Mouse (Mus musculus) midbrain, embryonic 16.5 days (tissue): ENCODE measurements around the gene Myo19. TPM values are rescaled to one million over a fixed set of nuclear protein-coding genes. Genes with fewer than 3 reads are reported as not detected.
"Not testable (repeated sequence)": the region's sequence is repeated elsewhere in the genome, so short reads cannot be mapped to it uniquely, and the experiment has no call there.

ENCODE experiments used
- ATAC-seq: fragments of 200-750 bp; cut with Nextera tagmentation; 2 replicates; pipeline ENCODE4 v1.8.0; 2017; ENCODE audit warnings: moderate TSS enrichment
- H3K27ac ChIP-seq: fragments of 300-500 bp; sonication (generic); 2 replicates; pipeline ENCODE4 v1.5.1; 2014; ENCODE audit warnings: mild to moderate bottlenecking, low read length, mixed read lengths
- H3K27me3 ChIP-seq: fragments of 300-500 bp; sonication (generic); 2 replicates; pipeline ENCODE4 v1.6.1; 2014; ENCODE audit warnings: low read depth, low read length, mixed read lengths; ENCODE audit not compliant: control insufficient read depth, insufficient read depth
- H3K36me3 ChIP-seq: fragments of 300-500 bp; sonication (generic); 2 replicates; pipeline ENCODE4 v1.6.1; 2014; ENCODE audit warnings: mild to moderate bottlenecking, low read length, moderate library complexity, mixed read lengths; ENCODE audit not compliant: control insufficient read depth, insufficient read depth
- H3K4me1 ChIP-seq: fragments of 300-500 bp; sonication (generic); 2 replicates; pipeline ENCODE4 v1.6.1; 2014; ENCODE audit warnings: mild to moderate bottlenecking, low read length, mixed read lengths; ENCODE audit not compliant: control insufficient read depth, insufficient read depth
- H3K4me2 ChIP-seq: fragments of 300-500 bp; sonication (generic); 2 replicates; pipeline ENCODE4 v1.6.1; 2014; ENCODE audit warnings: mild to moderate bottlenecking, low read length, mixed read lengths
- H3K4me3 ChIP-seq: fragments of 300-500 bp; sonication (generic); 2 replicates; pipeline ENCODE4 v1.5.1; 2014; ENCODE audit warnings: low read depth, mild to moderate bottlenecking, low read length, moderate library complexity, mixed read lengths
- H3K9ac ChIP-seq: fragments of 300-500 bp; sonication (generic); 2 replicates; pipeline ENCODE4 v1.6.1; 2014; ENCODE audit warnings: low read depth, low read length, mixed read lengths
- H3K9me3 ChIP-seq: fragments of 300-500 bp; sonication (generic); replicated peaks from 2 replicates; pipeline ENCODE4 v1.6.1; 2014; ENCODE audit warnings: mild to moderate bottlenecking, low read length, mixed read lengths; ENCODE audit not compliant: control insufficient read depth, poor library complexity, severe bottlenecking
- WGBS: fragments of 180-500 bp; shearing (Covaris S2); extraction: QIAGEN DNeasy Blood & Tissue Kit; methylation state at CpG from one replicate; pipeline ENCODE4 v1.1.7; 2014; 5-methylcytosine and 5-hydroxymethylcytosine counted together
- polyA plus RNA-seq: library from polyadenylated mRNA; unstranded; fragments of >200 nt; fragmentation: Nextera tagmentation; extraction: Ambion mirVana; gene quantifications from 2 replicates; pipeline ENCODE4 v1.2.1, GENCODE M21; 2015

Gene Myo19
- polyA plus RNA-seq, 1 experiment from 2014 or later: 5.3 TPM

DNA sequence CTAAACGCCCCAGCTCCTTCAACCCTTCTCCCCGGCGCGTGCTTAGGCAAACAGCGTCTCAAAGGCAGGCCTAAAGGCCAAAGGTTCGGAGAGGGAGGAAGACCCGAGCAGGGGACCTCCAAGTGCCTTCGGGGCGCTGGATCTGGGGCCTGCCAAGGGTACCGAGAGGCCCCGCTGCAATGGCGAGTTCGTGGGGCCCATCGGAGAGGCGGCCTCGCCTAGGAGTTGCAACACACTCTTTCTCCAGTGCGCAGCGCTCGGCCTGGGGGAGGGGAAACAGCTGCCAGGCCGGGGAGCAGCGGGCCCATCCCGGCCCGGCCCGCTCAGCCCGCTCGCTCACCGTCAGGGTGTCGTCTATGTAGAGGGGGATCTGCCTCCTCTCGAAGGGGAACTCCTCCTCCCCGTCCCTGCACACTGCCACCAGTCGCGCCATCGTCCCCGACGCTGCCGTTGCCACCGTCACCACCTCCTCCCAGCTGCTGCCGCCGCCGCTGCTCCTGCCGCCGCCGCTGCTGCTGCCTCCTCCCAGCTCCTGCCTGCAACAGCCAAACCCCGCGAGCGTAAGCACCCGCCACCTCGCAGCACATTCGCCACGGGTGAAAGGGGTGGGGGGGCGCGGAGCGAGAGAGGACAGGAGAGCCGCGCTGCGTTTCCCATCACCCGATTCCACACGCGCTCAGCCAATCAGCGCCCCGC lies 10.3 kb upstream of the Myo19 start:
- WGBS: under 1% methylated on average over 49 of the region's 61 CpGs
- peak; percentile 88 for ATAC-seq
- H3K4me3 ChIP-seq: peak overlapping the region; percentile 63
- H3K9me3 ChIP-seq: no peaks in the 10 kb centered on the region
- H3K36me3 ChIP-seq: no peaks in the 10 kb centered on the region
- H3K4me2 ChIP-seq: peak overlapping the region; percentile 78
- peaks cover 25% of the 10 kb centered on the region for H3K4me1 ChIP-seq
- H3K9ac ChIP-seq: peak overlapping the region; percentile 75
- peak overlapping the region; percentile 100 for H3K27ac ChIP-seq
- H3K27me3 ChIP-seq: no peaks in the 10 kb centered on the region

DNA sequence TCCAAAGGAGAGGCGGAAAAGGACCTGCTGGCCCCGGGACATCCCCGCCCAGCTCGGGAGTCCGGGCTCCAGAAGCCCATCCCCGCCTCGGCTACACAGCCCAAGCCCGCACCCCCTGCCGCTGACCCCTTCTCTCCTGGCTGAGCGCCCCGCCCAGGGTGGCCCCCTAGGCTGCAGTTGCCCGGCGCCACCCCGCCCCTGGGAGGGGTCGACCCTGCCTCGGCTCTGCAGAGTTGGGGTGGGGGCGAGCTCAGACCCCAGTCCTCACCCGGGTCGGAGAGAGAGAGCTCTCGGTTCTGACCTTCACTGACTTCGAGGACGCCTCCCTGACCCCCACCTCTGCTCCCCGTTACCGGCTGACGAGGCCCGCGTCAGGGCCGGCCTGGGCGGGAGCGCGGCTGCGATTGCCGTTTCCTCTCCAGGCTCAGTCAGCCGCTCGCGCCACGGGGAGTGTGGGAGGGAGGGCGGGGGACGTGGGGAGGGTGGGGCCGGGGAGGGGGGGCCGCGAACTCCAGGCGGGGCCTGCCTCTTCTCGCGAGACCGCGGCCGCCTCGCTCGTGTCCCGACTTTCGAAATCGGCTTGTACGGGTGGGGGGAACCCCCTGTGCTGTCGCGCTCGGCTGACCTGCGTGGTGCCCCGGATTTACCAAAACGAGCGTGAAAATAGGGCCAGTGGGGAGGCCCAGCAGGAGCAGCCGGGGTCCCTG lies 9.5 kb upstream of the Myo19 start, which contains the start of gene Ggnbp2:
TSS of gene Ggnbp2 (minus strand) at position 481 of the 707 bp plus-strand sequence.
- Histone ChIP-seq H3K27me3 (no peaks in the 10 kb centered on the region), H3K36me3 (no peaks in the 10 kb centered on the region), H3K4me1 (peaks cover 23% of the 10 kb centered on the region), H3K9ac (peak within 1 kb of the TSS; percentile 96), H3K4me2 (peak within 1 kb of the TSS; percentile 79), H3K27ac (peak within 1 kb of the TSS; percentile 100), H3K4me3 (peak within 1 kb of the TSS; percentile 63), H3K9me3 (no peaks in the 10 kb centered on the region)
- WGBS: under 1% methylated on average over 52 of the region's 62 CpGs
- peak; percentile 88 for ATAC-seq

DNA sequence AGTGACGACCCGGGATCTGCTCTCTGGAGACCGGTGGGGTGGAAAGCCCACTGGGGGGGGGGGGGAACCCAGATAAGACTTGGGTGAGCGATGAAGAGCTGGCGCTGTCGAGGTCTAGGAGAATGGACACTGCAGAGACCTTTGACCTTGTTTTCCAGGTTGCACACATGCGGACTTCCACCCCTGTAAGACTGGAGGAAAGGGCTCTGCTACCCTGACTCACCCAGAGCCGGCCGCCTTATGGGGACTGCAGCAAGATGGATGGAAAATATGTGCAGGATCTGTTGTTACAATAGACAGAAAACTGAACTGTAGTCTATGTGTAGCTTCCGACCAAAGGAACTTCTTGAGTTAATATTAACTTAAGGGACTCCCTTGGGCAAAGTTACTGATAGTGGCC lies 8.9 kb upstream of the Myo19 start:
- H3K27me3 ChIP-seq: no peaks in the 10 kb centered on the region
- no peaks in the 10 kb centered on the region for H3K9me3 ChIP-seq
- H3K9ac ChIP-seq: peak overlapping the region; percentile 96
- H3K4me2 ChIP-seq: peak overlapping the region; percentile 79
- ATAC-seq: peak; percentile 69
- 2% methylated on average over 10 of the region's 10 CpGs for WGBS
- peaks cover 23% of the 10 kb centered on the region for H3K4me1 ChIP-seq
- H3K4me3 ChIP-seq: peak overlapping the region; percentile 63
- H3K27ac ChIP-seq: peak overlapping the region; percentile 100
- H3K36me3 ChIP-seq: no peaks in the 10 kb centered on the region

DNA sequence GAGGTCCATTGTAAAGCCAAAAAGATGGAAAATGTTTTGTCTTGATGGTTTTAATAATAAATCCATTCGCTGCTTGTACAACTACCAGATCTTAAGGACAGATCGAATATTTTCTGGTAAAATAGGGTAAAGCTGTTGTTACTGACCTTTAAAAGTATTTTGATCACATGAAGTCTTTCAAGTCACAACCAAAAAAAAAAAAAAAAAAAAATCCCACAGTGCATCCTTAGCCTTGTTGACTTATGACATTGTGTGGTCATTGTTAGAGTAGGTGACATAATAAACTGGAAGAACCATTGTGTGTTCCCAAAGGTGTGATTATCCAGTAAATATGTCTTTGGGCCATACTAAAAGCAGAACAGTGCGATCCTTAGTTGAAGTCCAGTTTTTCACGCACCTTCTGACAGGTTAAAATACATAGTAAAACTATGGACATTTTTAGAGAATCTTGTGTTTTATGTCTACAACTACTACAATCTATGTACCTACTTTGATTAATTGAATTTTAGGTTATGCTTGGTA lies 8.3 kb upstream of the Myo19 start:
- H3K4me3 ChIP-seq: peak overlapping the region; percentile 63
- no peaks in the 10 kb centered on the region for H3K36me3 ChIP-seq
- peaks cover 20% of the 10 kb centered on the region for H3K4me1 ChIP-seq
- peak overlapping the region; percentile 96 for H3K9ac ChIP-seq
- peak overlapping the region; percentile 100 for H3K27ac ChIP-seq
- H3K27me3 ChIP-seq: no peaks in the 10 kb centered on the region
- H3K9me3 ChIP-seq: no peaks in the 10 kb centered on the region
- no peak for ATAC-seq
- 83% methylated on average over 4 of the region's 4 CpGs for WGBS
- peak overlapping the region; percentile 79 for H3K4me2 ChIP-seq

DNA sequence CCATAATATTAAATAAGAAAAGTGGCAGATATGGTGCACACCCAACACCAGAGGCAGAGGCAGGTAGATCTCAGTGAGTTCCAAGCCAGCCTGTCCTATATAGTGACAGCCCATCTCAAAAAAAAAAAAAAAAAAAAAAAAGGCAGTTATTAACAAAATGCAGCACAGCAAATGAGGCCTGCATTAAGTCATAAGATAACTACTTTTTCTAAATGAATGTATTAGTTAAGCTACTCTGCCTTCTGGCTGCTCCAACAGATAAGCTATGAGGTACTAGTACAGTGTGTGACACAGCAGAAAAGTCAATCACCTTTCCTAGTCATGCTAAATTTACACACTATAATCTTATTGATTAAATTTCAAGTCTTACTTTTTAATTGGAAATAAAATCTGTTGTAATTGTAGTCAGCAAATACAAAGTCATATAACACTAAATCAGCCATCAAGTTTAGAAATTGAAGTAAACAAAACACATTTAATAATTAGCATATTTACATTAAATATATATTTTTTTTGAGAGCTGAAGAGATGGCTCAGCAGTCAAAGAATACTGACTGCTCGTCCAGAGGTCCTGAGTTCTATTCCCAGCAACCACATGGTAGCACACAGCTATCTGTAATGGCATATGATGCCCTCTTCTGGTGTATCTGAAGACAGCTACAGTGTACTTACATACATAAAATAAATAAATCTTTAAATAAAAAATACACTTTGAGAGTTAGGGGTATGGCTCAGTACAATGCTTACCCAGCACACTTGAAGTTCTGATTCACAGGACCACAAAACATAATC lies 6.7 kb upstream of the Myo19 start:
- no peak for ATAC-seq
- H3K27ac ChIP-seq: no peak overlapping the region
- H3K4me3 ChIP-seq: no peak overlapping the region
- H3K9me3 ChIP-seq: no peaks in the 10 kb centered on the region
- WGBS: 61% methylated on average over 1 of the region's 1 CpGs
- H3K36me3 ChIP-seq: no peaks in the 10 kb centered on the region
- peaks cover 11% of the 10 kb centered on the region for H3K4me1 ChIP-seq
- H3K27me3 ChIP-seq: no peaks in the 10 kb centered on the region
- H3K4me2 ChIP-seq: no peak overlapping the region
- no peak overlapping the region for H3K9ac ChIP-seq

DNA sequence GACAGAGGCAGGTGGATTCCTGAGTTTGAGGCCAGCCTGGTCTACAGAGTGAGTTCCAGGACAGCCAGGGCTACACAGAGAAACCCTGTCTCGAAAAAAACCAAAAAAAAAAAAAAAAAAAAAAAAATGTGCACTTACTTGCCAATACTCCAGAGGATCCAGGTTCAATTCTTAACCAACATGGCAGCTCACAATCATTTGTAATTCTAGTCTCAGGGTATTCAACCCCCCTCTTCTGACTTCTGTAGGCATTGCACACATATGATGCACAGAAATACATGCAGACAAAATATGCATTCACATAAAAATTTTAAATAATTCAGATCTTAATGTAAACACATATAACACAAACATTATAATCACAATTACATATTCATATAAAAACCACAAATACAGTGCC lies 3.9 kb upstream of the Myo19 start:
- not testable (repeated sequence) for H3K4me2 ChIP-seq, H3K9ac ChIP-seq, H3K36me3 ChIP-seq, H3K9me3 ChIP-seq, H3K27ac ChIP-seq, ATAC-seq, H3K4me3 ChIP-seq, H3K27me3 ChIP-seq
- WGBS: no CpG with 5 or more reads among the region's 1 CpGs
- peaks cover 13% of the 10 kb centered on the region for H3K4me1 ChIP-seq

DNA sequence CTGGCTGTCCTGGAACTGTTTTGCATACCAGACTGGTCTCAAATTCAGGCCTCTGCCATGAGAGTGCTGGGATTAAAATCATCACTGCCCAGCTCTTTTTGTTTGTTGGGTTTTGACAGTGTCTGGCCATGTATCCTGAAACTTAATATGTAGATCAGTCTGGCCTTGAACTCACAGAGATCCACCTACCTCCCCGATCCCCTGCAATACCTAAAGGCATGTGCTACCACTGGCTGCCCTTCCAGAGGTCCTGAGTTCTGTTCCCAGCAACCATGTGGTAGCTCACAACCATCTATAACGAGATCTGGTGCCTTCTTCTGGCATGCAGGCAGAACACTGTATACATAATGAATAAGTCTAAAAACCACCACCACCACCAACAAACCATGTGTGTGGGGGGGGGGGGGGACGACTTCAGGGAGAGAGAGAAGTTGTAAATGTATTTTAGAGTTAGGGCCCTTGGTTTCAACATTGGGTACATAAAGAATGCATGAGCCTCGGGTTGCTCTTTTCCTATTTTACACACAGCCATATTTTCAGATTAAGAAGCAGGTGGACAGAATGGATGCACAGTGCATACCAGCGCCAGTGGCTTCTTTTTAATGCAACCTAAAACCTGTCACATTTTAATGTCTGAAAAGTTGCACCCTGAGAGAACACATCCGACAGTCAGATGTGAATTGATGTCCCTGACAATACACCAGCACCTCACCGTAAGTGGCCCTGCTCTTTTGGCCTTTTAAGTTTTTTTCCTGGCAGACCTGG lies 759 bp upstream of the Myo19 start:
- H3K4me1 ChIP-seq: peaks cover 15% of the 10 kb centered on the region
- peak overlapping the region; percentile 85 for H3K9ac ChIP-seq
- WGBS: 19% methylated on average over 7 of the region's 7 CpGs
- H3K27ac ChIP-seq: peak overlapping the region; percentile 87
- no peak; the same call in 1 of the 2 replicates for ATAC-seq
- peak overlapping the region; percentile 86 for H3K4me2 ChIP-seq
- no peaks in the 10 kb centered on the region for H3K9me3 ChIP-seq
- H3K27me3 ChIP-seq: no peaks in the 10 kb centered on the region
- H3K36me3 ChIP-seq: no peaks in the 10 kb centered on the region
- H3K4me3 ChIP-seq: peak overlapping the region; percentile 84

DNA sequence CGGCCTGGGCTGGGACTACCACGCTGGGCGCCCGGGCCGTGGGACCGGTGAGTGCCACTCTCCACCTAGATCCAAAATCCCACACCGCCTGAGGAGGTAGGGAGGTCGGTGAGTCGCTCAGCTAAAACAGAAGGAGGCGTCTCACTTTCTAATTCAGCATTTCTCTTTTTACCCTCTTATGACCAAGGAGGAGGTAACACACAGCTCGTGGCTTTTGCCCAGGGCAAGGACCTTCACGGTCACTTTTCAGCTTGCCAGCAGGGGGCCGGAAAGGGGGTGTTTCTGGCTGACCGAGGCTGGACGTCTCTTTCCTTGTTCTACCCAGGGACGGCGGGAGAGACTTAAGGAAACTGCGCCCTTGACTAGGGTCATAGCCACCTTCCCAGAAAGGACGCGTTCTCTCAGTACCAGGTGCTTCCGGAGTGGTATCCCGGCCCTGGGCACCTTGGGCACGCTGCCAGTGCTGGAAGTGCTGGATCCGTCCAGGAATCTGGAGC lies 565 bp downstream of the Myo19 start:
- ATAC-seq: peak; percentile 51
- H3K36me3 ChIP-seq: 0 out of 2 replicates have a peak, but pooled peaks cover 3% of the 10 kb centered on the region
- no peaks in the 10 kb centered on the region for H3K27me3 ChIP-seq
- peaks cover 15% of the 10 kb centered on the region for H3K4me1 ChIP-seq
- H3K9me3 ChIP-seq: no peaks in the 10 kb centered on the region
- H3K9ac ChIP-seq: peak overlapping the region; percentile 85
- peak overlapping the region; percentile 86 for H3K4me2 ChIP-seq
- H3K4me3 ChIP-seq: peak overlapping the region; percentile 84
- WGBS: 0% methylated on average over 24 of the region's 24 CpGs
- peak overlapping the region; percentile 87 for H3K27ac ChIP-seq
